Mouse (Mus musculus) small intestine, adult 2 months (tissue): ENCODE results near the gene Myl7. TPM values are rescaled to one million over a fixed set of nuclear protein-coding genes. Genes with fewer than 3 reads are reported as not detected.

Experiments
- H3K27ac ChIP-seq: fragments of 200-500 bp; 2 replicates; pipeline ENCODE4 v1.5.1; 2012; ENCODE audit warnings: low read depth, low read length, control low read depth, inconsistent platforms; ENCODE audit not compliant: insufficient read depth
- H3K27me3 ChIP-seq: fragments of 200-500 bp; 2 replicates; pipeline ENCODE4 v1.6.1; 2012; ENCODE audit warnings: mild to moderate bottlenecking, moderate library complexity, low read length, inconsistent platforms; ENCODE audit not compliant: control insufficient read depth, insufficient read depth
- H3K36me3 ChIP-seq: fragments of 200-500 bp; 2 replicates; pipeline ENCODE4 v1.6.1; 2012; ENCODE audit warnings: mild to moderate bottlenecking, low read length, control low read depth, inconsistent platforms; ENCODE audit not compliant: control insufficient read depth, insufficient read depth
- H3K4me1 ChIP-seq: fragments of 200-500 bp; 2 replicates; pipeline ENCODE4 v1.6.1; 2012; ENCODE audit warnings: low read length, inconsistent platforms, mixed read lengths; ENCODE audit not compliant: control insufficient read depth, insufficient read depth, insufficient read length
- H3K4me3 ChIP-seq: fragments of 200-500 bp; 2 replicates; pipeline ENCODE4 v1.5.1; 2012; ENCODE audit warnings: low read depth, mild to moderate bottlenecking, control low read depth, inconsistent platforms, low read length, moderate library complexity
- CTCF ChIP-seq: fragments of 200-500 bp; IDR thresholded peaks from 2 replicates; pipeline ENCODE4 v1.5.1; 2012; ENCODE audit warnings: low read depth, mild to moderate bottlenecking, control low read depth, inconsistent platforms, low read length, moderate library complexity, mixed read lengths; ENCODE audit not compliant: insufficient replicate concordance, insufficient read length; ENCODE audit errors: extremely low read depth
- POLR2A ChIP-seq: fragments of 200-500 bp; IDR thresholded peaks from 2 replicates; pipeline ENCODE4 v1.6.1; 2012; ENCODE audit warnings: low read depth, mild to moderate bottlenecking, control low read depth, inconsistent platforms, low read length, moderate library complexity
- WGBS: fragments of 180-500 bp; shearing (Covaris S2); methylation state at CpG from one replicate; pipeline ENCODE4 v1.1.7; 2018; 5-methylcytosine and 5-hydroxymethylcytosine counted together
- polyA plus RNA-seq: library from polyadenylated mRNA; depleted of rRNA; stranded (reverse); fragments of >200 nt; gene quantifications from 2 replicates; pipeline ENCODE4 v1.2.3, GENCODE M21; 2012

The Myl7 gene
- polyA plus RNA-seq, 1 experiment, result 9.7 TPM

DNA sequence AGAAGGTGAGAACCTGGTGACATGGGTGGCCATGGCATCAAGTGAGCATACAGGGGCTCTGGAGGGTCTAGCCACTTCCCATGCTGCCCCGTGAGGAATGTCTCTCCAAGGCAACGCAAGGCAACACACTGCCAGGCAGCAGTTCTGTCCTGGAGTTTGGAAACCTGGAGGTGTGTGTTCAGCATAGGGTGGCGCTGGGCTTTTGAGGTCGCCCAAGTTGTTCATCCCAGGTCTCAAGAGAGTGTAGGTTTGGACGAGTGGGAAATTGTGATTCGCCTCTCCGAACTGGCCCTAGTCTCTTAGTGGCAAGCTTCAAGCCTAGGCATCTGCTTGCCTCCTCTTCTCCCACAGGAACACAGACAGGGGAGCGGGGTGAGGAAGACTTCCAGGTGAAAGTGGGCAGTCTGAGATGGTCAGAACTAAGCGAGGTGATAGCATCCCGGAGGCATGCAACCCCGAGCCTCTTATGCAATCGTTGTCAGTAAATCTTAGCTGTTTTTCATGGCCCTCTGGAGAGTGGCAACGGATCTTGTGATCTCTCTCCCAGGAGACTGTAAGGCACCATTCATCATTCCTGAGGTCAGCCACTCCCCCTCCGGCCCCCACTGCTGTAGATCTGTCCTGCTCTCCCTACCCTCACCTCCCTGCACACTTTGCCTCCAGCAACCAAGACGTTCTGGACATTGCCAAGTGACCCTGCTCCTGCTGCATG lies 36.0 kb downstream of the Myl7 start:
- Histone ChIP-seq H3K27me3 (peaks cover 15% of the 10 kb centered on the region; the same call in 1 of the 2 replicates), H3K36me3 (no peaks in the 10 kb centered on the region), H3K4me3 (peak overlapping the region; percentile 58), H3K4me1 (peaks cover 2% of the 10 kb centered on the region; the same call in 1 of the 2 replicates), H3K27ac (no peak overlapping the region)
- TF ChIP-seq POLR2A (no peak), CTCF (no peak)
- 34% methylated on average over 15 of the region's 15 CpGs for WGBS

DNA sequence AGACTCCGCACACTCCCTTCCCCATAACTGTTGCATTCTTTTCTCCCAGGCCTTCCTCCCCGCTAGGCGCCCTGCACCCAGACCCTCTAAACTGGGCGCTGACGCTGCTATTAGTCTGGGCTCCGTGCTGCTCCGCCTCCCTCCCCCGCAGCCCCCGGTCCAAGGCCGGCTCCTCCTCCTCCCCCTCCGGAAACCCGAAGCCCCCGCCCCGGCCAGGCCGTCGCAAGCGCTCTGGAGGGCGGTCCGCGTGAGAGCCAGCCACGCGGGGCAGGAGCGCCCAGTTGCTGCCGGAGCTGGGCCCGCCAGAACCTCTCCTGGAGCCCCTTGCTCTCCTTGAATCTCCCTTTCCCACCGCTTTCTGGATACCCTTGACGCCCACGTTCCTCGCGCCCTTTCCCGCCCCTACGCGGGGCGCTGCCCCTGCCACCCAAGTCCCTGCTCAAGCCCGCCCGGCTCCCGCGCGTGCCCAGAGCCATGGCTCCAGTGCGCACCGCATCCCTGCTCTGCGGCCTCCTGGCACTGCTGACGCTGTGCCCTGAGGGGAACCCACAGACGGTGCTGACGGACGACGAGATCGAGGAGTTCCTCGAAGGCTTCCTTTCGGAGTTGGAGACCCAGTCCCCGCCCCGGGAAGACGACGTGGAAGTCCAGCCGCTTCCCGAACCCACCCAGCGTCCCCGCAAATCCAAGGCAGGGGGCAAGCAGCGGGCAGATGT lies 36.7 kb downstream of the Myl7 start, which contains the start of gene Aebp1:
Gene Aebp1, plus strand, starts transcription at position 270 of the 716 bp plus-strand sequence.
- H3K27me3 ChIP-seq, result peaks cover 15% of the 10 kb centered on the region; the same call in 1 of the 2 replicates
- peaks cover 2% of the 10 kb centered on the region; the same call in 1 of the 2 replicates for H3K4me1 ChIP-seq
- TF ChIP-seq POLR2A (no peak), CTCF (no peak)
- 3% methylated on average over 59 of the region's 59 CpGs for WGBS
- H3K27ac ChIP-seq, result no peak within 1 kb of the TSS
- peak within 1 kb of the TSS; percentile 58 for H3K4me3 ChIP-seq
- H3K36me3 ChIP-seq, result no peaks in the 10 kb centered on the region

DNA sequence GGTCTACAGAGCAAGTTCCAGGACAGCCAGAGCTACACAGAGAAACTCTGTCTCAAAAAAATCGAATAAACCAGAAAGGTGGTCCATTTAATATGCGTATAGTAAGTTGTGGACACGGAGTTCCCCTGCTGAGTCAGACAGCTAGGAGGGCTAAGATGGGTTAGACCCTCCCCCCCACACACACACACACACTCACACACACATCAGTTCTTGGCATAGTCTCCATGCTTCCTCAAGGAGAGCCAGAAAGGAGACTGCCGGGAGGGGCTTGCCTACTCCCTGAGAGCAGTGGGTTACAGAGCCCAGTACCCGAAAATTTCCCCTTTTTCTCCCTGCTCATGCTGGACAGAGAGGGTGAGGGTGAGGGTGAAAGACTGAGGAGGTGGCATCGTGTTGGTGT lies 37.9 kb downstream of the Myl7 start:
- Histone ChIP-seq H3K4me3 (no peak overlapping the region), H3K36me3 (no peaks in the 10 kb centered on the region), H3K27ac (no peak overlapping the region), H3K27me3 (peaks cover 15% of the 10 kb centered on the region; the same call in 1 of the 2 replicates), H3K4me1 (peaks cover 2% of the 10 kb centered on the region; the same call in 1 of the 2 replicates)
- TF ChIP-seq POLR2A (no peak), CTCF (no peak)
- WGBS, result 68% methylated on average over 6 of the region's 6 CpGs

DNA sequence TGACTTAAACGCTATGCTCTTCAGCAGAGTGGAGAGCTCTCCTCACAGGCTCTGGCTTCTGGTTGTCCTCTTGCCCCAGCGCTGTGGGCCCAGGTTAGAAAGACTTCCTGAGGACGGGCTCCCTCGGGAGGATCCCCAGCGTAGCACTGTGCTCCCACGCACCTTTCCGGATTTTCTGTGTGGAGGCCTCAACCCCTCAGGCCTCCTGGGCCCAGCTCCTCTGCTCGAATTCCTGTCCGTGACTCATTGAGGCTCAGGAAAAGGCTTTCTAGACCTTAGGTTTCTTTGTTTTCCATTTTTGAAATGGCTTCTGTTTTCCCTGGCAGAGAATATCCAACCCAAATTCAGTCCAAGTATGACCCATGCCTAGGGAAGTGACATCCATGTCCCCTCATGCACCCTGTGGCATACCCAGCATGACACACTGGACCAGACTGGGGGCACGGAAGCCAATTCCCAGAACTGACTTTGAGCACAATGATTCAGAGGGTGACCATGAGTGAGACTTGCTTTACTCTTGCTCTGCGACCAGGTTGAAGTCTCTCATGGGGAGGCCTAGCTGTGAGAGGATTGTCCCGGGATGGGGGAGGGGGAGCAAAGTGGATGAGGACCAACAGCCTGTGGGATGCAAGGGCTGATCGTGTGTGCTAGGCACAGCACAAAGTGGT lies 38.6 kb downstream of the Myl7 start:
- Histone ChIP-seq H3K27ac (no peak overlapping the region), H3K4me3 (no peak overlapping the region), H3K4me1 (peaks cover 2% of the 10 kb centered on the region; the same call in 1 of the 2 replicates), H3K27me3 (peaks cover 15% of the 10 kb centered on the region; the same call in 1 of the 2 replicates), H3K36me3 (no peaks in the 10 kb centered on the region)
- TF ChIP-seq CTCF (no peak), POLR2A (no peak)
- WGBS, result 91% methylated on average over 13 of the region's 13 CpGs

DNA sequence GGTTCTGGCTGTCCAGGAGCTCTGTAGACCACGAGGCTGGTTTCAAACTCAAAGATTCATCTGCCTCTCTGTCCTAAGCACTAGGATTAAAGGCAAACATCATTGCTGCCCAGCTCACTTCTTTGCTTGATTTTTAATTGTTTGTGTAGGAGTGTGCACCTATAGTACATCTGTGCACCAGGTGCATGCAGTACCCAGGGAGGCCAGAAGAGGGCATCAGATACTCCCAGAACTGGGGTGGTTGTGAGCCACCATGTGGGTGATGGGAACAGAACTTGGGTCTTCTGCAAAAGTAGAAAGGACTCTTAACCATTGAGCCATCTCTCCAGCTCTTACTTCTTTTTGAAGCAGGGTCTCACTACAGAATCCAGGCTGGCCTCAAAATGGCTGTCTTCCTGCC lies 39.9 kb downstream of the Myl7 start:
- Histone ChIP-seq H3K27me3 (peaks cover 15% of the 10 kb centered on the region; the same call in 1 of the 2 replicates), H3K27ac (no peak overlapping the region), H3K4me1 (peaks cover 2% of the 10 kb centered on the region; the same call in 1 of the 2 replicates), H3K36me3 (no peaks in the 10 kb centered on the region), H3K4me3 (no peak overlapping the region)
- peak; percentile 38; the same call in 1 of the 2 replicates for TF ChIP-seq CTCF
- no peak for TF ChIP-seq POLR2A
- 81% methylated on average over 1 of the region's 1 CpGs for WGBS

DNA sequence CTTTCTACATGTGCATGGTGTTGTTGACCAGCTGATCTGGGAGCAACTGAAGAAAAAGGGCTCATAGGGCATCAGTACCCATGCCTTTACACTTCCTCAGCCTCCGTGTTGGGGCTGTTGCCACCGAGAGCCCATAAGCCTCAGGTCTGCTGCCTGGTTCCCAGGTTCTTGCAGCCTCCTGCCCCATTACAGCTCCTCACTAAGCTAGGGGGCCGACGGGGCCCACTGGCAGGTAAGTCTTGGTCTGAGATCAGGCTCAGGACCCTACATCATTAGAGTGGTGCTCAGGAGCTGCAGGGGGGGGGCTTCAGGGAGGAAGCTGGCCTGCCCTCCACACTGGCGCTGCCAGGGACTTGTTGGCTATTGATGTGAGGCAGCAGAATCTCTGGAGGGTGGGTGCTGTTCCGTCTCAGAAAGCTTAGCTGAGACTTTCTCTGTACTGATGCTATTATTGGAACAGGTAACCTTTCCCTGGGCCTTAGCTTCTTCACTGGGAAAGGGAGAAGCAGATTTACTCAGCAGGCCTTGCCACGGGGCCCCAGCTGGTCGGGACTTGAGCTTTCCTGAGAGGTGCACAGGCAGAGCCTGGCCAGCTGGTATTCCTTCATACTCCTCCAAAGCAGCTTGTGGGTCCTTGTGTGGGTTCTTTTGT lies 42.0 kb downstream of the Myl7 start:
- peaks cover 2% of the 10 kb centered on the region; the same call in 1 of the 2 replicates for H3K27me3 ChIP-seq
- TF ChIP-seq POLR2A (no peak), CTCF (no peak)
- 84% methylated on average over 8 of the region's 8 CpGs for WGBS
- no peaks in the 10 kb centered on the region for H3K36me3 ChIP-seq
- no peaks in the 10 kb centered on the region for H3K4me1 ChIP-seq
- no peak overlapping the region for H3K27ac ChIP-seq
- no peak overlapping the region for H3K4me3 ChIP-seq

DNA sequence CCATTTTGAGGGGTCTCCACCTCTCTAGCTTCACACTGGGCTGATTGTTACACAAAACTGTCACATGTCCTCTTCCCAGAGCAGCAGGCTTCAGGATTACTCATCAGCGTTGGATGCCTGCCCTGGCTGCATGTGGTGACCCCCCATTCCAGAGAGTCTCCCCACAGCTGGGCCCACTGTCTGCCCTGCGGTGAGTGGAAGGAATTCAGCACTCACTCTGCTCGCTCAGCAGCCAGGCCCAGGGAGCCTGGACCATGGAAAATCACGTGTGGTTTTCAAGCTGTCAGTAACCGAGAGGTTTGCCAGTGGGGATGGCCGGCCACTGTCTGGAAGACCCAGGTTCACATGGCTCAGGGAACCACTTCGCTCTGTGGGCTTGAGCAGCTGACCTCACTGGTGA lies 42.7 kb downstream of the Myl7 start:
- Histone ChIP-seq H3K27me3 (no peaks in the 10 kb centered on the region), H3K36me3 (no peaks in the 10 kb centered on the region), H3K4me3 (no peak overlapping the region), H3K27ac (no peak overlapping the region; the same call in 1 of the 2 replicates), H3K4me1 (no peaks in the 10 kb centered on the region)
- no peak for TF ChIP-seq POLR2A
- no peak for TF ChIP-seq CTCF
- 66% methylated on average over 7 of the region's 7 CpGs for WGBS
